Mouse (Mus musculus): Measurements from ENCODE around the gene Vmp1.

Vmp1 gene

DNA sequence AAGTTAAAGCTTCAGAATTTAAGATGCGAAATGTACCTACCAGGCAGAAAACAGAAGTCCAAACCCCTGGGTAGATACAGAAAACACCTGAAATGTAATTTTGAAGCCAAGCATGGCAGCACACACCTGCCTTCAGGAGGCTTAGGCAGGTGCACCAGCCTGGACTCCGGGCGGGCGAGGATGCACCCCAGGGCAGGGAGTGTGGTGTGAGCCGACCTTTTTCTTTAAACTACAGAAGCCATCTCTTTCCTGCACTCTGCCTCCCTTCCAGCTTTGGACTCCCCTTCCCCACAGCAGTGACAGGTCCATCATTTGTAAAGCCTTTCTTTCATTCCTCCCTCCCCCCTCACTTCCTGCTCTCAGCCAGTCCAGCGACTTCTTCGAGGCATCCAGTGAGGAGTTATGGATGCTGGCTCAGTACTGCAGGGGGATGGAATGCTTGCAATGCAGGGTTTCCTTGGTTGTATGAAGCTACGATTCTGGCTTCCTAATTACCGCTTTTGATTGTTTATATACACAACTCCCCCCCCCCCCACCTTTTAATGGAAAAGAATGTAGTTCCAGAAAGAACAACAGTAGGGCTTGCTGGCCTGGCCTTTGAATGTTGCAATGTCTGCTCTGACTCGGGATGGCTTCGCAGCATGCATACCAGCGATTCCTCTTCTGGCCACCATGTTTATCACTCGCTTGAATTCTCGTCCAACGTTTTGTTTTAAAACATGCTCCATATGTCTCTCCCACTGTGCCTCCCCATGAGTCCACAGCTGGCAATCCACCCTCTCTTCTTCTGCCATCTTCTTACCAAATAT, 112.4 kb downstream of the Vmp1 start:
- DNase-seq (ENCODE audit: low read depth, low spot score) = peak; percentile 31

DNA sequence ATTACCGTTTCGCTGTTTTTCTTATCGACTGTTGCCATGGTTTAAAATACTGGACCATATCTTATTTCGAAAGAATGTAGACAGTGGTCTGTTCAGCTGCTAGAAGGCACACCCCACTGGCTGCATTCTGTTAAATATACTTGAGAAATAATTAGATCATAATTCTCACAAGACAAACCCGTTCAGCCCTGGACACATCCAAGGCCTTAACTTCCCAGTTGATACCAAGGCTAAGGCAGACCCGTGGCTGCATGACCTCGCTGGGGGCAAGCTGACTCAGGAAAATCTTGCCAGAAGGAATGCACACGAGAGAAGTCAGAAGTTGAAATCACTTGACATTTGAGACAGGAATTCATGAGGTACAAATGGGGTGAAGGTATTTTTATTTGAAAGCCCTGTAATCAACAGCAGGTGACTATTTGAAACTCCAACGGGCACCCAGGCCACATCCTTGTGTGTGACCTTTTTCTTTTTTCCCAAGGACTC, 113.3 kb downstream of the Vmp1 start:
- DNase-seq (ENCODE audit: low read depth, low spot score) = no peak

DNA sequence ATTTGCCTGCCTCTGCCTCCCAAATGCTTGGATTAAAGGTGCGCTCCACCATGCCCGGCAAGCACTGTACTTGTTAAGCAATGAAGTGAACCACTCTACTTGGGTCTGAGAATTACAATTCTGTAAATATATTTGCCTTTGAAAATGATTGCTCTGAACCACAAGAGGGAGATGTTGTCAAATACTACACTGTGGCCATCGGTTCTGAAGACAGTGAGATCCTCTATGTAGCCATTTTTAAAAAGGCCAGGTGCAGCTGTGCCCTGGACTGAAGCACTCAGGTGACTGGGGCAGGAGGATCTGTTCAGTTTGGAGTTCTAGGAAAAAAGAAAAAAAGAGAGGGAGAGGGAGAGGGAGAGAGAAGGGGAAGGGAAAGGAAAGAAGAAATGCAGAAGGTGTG, 115.2 kb downstream of the Vmp1 start:
- DNase-seq (ENCODE audit: low read depth, low spot score) = peak; percentile 59

GRCm38 (mm10) chr11:86558258-86558657, 125.4 kb downstream of the Vmp1 start:
- no peak for DNase-seq (ENCODE audit: low read depth, low spot score)

GRCm38 (mm10) chr11:86553525-86553924, 130.1 kb downstream of the Vmp1 start:
- no peak for DNase-seq (ENCODE audit: low read depth, low spot score)

- no peak for DNase-seq (ENCODE audit: low read depth, low spot score)
These were observed 136.2 kb downstream of the Vmp1 start for GRCm38 (mm10) chr11:86547412-86547811.

- DNase-seq (ENCODE audit: low read depth, low spot score) = no peak
These were observed 138.1 kb downstream of the Vmp1 start for GRCm38 (mm10) chr11:86545556-86545955.

DNA sequence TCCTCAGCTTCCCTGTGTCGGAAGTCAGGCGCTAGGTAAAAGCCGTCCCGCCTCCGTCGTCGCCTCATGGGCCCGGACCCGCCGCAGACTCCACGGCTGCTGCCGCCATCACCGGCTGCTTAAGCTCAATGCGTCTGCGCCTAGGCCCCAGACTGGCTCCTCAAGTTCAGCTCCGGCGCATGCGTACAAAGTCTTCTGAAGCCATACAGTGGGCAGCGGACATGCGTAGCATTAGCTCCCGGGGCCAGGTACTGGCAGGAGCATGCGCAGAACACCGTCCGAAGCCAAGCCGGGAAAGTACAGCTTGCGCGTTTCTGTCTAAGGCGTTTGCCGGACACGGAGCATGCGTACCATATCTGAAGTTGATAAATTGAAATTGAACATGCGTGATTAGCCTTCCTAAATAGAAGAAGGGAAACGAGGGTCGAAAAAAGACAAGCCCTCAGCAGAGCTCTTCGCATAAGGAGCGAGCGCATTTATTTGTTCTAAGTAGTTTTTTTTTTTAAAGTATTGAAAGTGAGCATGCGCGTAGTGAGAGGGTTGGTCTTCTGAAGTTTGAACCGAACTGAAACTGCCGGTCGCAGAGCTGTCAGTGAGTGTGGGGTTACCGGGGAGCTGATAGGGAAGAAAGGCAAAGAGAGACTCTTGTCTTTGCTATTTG, 138.9 kb downstream of the Vmp1 start, which contains the start of the genes Rps6kb1 and Tubd1:
Gene Rps6kb1, minus strand, starts transcription at position 167 of the 661 bp plus-strand sequence.
Gene Tubd1, plus strand, starts transcription at position 353 of the 661 bp plus-strand sequence.
- DNase-seq (ENCODE audit: low read depth, low spot score) = peak; percentile 100

- peak; percentile 31 for DNase-seq (ENCODE audit: low read depth, low spot score)
These were observed 139.5 kb downstream of the Vmp1 start for GRCm38 (mm10) chr11:86543960-86544638.

DNA sequence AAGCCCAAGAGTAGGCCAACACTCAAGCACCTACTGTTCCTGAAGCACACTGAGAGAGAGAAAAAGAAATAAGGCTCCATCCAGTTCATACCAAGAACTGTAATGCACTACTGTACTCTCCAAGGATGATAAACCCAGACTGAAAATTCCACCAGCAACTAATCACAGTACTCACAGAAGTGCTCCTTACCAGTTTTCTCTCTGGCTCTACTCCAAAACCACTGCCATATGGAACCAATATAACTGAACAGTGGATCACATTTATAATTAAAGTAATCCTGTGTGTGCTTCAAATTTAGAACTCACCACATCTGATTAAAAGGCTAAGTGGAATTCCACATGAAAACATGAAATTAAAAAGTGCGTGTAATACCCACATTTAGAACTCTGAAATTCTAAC, 140.8 kb downstream of the Vmp1 start:
- peak; percentile 23 for DNase-seq (ENCODE audit: low read depth, low spot score)

GRCm38 (mm10) chr11:86540476-86540845, 143.2 kb downstream of the Vmp1 start:
- DNase-seq (ENCODE audit: low read depth, low spot score) = no peak

- DNase-seq (ENCODE audit: low read depth, low spot score) = no peak
These were observed 143.7 kb downstream of the Vmp1 start for GRCm38 (mm10) chr11:86539716-86540475.

- DNase-seq (ENCODE audit: low read depth, low spot score) = no peak
These were observed 144.8 kb downstream of the Vmp1 start for GRCm38 (mm10) chr11:86538786-86539185.

- no peak for DNase-seq (ENCODE audit: low read depth, low spot score)
These were observed 149.3 kb downstream of the Vmp1 start for GRCm38 (mm10) chr11:86534201-86534910.
